Mouse (Mus musculus): Measurements from ENCODE around the gene Pdcd11.

Gene Pdcd11

DNA sequence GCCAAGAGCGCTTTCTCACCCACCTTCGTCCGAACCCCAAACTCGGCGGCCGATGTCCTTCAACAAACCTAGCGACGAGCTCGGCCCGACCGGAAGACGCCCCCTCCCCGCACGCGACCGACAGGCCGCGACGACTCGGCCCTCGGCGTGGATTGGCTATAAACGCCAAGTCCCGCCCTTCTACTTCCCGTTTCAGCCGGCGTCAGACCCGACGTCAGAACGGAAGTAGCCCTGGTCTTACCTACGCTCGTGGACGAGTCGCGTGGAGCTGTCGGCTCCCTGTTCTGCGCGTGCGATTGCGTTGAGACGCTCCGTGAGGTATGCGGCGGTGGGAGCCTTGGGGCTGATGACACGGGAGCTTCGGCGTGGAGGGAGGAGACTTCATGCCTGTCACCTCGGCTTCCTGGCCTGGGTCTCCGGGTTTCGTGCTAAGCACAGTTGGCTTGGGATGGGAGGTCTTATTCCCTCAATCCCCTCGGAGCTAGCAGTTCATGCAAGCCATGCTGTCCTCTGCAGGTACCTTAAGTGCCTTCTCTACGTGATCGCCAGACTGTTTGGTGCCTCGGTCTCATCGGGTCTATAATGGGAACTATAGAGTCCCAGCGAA is at the start of gene Pdcd11, which contains the start of gene Usmg5:
Gene Pdcd11 (plus strand): TSS at position 219 of the 607 bp plus-strand sequence.
Gene Usmg5 (minus strand): TSS at position 98 of the 607 bp plus-strand sequence.
- DNase-seq = peak; percentile 98 to 99

DNA sequence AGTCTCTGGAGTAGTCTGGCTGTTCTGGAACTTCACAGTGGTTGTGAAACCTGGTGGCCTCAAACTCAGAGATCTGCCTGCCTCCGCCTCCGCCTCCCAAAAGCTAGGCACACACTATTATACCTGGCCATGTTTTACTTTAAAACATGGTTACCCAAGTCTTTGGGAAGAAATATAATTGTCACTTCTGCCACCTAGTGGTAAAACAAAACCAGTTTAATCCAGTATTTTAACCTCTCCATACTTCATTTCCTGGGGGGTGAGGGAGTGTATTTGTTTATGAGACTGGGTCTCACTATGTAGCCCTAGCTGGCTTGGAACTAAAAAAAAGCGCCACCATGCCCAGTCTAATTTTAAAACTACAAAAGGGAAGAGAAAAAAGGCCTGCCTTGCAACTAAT is 47.0 kb upstream of the Pdcd11 start:
- DNase-seq = no peak

DNA sequence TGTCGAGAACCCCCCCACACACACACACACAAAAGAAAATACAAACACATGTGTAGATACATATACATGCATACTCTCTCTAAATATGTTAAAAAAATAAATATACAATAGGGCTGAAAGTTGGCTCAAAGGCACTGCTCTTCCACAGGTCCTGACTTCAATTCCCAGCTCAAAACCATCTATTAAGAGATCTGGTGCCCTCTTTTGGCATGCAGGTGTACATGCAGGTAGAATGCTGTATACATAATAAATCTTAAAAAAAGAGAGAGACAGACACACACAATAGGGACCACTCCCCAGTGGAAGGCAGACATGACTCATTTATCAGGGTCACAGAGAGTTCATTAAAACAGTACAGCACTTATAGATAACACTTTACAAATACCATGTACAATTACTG is 44.2 kb upstream of the Pdcd11 start:
- DNase-seq = no peak

DNA sequence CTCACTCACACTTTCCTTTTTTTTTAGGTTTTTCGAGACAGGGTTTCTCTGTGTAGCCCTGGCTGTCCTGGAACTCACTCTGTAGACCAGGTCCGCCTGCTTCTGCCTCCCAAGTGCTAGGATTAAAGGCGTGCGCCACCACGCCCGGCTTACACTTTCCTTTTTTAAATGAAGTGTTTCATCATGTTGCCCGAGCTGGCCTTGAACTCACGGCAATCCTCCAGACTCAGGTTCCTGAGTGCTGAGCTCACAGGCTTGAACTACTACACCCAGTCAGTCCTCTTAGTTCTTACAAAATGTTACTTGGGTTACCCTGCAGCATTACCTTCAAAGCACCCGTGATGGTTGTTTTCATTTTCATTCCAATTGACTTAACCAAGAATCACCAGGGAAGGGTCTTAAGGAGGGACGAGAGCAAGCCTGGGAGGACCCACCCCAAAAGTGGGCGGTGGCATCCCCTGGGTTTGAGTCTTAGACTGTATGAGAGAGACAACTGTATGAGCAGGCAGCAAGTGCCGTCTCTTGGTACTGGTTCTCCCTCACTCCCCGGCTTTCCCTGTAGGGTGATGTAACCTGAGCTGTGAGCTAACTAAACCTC is 43.2 kb upstream of the Pdcd11 start:
- DNase-seq = no peak

DNA sequence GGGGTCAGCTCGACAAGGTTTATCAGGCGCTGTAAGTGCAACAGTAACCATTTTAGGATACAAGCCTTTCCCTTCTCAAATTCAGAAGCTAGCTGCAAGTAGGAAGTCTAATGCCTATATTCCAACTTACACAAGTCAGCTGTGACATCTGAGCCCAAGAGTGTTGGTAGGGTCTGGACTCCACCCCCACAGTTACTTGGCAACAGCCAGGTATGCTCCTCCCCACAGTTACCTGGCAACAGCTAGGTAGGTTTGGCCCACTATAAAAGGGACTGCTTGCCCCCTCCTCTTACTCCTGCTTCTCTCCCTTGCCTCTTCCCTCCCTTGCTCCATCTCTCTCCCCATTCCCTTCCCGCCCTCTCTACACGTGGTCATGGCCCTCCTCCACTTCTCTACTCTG is 41.5 kb upstream of the Pdcd11 start:
- no peak for DNase-seq

DNA sequence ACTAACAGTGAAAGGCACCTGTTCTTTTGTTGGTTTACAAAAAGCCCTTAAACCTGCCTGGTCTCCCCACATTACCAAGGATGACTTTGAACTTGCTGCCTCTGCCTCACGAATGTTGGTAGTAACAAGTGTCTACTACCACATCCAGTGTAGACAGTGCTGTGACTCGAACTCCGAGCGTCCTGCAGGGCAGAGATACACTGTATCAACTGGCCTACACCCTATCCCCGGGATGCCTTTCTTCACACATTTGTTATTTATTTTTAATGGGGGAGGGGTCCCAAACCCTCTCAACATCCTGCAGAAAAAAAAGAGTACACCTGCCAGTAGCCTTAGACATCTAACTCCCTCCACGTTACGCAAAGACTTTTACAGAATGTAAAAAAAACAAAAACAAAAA is 40.7 kb upstream of the Pdcd11 start:
- no peak for DNase-seq

DNA sequence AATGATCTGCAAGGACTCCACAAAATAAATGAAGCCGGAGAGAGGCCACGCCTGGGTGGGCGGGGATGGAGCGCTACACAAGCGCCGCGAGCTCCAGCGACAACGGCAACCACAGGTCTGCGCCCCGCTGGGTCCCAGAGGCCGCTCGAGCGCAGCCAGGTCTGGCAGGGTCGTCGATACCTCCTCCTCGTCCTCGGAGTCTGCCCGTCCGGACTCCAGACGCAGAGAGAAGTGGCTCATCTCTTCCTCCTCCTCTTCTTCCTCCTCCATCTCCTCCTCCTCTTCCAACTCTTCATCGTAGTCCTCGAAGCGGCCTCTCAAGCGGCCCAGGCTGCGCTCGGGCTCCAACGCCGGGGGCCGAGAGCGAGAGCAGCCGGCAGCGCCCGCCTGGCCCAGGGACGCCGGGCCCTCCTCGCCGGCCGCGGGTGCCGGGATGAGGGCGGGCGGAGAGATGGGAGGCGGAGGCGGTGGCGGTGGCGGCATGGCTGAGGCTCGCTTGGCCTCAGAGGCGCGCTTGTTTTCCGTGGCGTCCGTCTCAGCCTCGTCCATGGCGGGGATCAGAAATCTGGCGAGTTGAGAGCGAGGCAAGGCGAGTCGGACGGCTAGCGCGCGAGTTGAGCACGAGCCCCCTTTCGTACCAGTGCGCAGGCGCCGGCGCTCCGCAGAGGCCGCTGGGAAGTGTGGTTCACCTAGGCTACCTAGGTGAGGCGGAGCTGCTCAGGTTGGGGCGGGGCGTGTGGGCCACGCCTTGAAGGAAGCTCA is 40.1 kb upstream of the Pdcd11 start, which contains the start of gene Pcgf6:
Gene Pcgf6 (minus strand): TSS at position 636 of the 762 bp plus-strand sequence.
- peak; percentile 90 to 92 for DNase-seq

DNA sequence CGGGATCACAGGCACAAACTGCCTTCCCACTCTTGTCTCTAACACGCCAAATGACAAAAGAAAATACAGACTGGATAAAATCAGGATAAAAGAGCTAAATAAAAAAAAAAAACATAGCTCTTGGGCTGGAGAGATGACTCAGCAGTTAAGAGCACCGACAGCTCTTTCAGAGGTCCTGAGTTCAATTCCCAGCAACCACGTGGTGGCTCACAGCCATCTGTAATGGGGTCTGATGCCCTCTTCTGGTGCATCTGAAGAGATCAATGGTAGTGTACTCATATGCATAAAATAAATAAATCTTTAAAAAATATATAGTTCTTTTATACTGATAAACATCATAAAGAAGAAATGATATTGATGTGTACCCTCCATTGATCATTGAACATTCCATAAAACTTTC is 37.6 kb upstream of the Pdcd11 start:
- DNase-seq = no peak

DNA sequence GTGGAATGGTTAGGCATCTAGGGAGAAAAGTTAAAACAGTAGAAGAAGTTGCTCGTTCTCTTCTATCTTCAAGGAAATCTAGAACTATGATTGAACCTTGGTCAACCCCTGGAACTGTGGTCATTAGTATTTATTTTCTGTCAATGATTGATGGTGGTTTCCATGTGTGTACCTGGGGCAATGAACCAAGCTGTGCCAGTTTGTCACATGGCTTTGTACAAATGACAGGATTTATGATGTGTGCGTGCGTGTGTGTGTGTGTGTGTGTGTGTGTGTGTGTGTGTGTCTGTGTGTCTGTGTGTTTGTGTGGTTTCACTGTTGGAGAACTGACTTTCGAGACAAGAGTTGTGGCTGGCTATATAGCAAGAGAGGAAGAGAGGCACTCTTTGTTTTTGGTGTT is 37.1 kb upstream of the Pdcd11 start:
- no peak for DNase-seq

DNA sequence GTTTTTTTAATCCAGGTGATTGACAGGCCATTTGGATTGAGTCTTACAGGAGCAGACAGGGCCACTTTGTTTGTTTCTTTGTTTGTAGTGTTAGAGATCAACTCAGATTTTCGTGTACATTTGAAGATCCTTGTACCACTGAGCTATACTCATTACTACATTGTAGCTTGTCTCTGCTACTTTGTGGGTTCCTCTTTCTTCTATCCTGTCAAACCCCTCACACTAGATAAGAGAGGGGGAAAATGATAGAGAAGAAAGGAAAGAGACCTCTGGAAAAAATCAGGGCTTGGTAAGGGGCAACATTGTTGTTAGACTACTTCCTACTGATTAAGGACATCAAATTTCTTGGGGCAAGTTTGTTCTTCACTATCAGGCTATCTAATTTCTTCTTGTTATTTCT is 32.9 kb upstream of the Pdcd11 start:
- no peak for DNase-seq

DNA sequence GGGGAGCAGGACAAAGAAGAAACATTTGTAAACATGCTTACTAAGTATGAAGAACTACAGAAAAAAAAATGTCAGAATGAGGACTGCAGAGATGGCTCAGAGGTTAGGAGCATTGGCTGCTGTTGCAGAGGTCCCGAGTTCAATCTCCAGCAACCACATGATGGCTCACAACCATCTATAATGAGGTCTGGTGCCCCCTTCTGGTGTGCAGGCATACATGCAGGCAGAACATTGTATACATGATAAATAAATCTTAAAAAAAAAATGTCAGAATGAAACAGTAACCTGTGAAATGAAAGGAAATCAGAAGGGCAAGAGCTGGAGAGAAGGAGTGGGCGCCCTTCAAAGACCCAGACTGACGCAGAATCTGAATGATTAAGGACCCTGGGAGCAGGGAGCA is 24.7 kb upstream of the Pdcd11 start:
- no peak for DNase-seq

DNA sequence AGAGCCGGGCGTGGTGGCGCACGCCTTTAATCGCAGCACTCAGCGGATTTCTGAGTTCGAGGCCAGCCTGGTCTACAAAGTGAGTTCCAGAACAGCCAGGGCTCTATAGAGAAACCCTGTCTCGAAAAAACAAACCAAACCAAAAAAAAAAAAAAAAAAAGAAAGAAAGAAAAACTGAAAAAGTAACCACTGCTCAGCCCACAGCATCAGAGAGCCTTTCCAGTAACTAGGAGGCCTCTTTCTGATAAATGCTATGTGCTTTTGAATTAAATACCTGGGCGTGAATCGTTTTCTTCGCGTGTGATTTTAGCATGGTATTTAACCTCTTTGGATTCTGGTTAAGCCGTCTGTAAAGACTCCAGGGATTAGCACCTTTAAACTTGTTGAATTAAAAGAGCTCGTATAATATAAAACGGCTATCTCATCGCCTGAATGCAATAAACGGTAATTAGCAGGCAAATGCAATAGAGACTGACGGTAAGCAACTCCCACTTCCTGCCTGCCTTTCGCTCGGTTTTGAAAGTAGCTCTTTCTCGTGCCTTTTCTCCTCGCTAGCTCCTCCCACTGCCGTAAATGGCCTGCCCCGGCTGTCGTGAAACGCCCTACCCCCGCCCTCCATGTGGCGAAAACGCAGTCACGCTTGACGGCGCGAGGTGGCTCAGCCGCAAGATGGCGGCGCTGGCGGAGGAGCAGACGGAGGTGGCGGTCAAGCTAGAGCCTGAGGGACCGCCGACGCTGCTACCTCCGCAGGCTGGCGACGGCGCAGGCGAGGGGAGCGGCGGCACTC is 23.3 kb upstream of the Pdcd11 start, which contains the start of gene Taf5:
Gene Taf5 (plus strand): TSS at position 651 of the 787 bp plus-strand sequence.
- peak; percentile 98 to 99 for DNase-seq

DNA sequence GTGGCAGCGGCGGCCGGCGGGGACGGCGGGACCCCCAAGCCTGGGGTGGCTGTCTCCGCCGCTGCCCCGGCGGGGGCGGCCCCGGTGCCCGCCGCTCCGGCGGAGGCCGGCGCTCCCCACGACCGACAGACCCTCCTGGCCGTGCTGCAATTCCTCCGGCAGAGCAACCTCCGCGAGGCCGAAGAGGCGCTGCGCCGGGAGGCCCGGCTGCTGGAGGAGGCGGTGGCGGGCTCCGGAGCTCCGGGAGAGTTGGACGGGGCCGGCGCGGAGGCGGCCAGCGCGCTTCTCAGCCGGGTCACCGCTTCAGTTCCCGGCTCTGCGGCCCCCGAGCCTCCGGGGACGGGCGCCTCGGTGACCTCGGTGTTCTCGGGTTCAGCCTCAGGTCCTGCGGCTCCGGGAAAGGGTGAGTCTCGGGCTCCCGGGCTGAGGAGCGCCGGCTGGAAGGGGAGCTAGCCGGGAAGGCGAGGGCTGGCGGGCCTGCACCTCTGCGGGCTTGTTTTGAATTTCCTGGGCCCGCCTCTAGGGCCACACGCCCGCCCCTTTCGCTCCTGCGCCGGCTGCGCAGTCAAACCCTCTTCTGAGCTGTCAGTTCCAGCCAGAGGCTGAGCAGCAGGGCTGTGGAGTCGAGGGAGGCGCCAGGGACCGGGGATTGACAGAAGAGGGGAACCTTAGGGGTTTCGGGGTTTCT is 22.5 kb upstream of the Pdcd11 start:
- peak; percentile 79 to 80 for DNase-seq

DNA sequence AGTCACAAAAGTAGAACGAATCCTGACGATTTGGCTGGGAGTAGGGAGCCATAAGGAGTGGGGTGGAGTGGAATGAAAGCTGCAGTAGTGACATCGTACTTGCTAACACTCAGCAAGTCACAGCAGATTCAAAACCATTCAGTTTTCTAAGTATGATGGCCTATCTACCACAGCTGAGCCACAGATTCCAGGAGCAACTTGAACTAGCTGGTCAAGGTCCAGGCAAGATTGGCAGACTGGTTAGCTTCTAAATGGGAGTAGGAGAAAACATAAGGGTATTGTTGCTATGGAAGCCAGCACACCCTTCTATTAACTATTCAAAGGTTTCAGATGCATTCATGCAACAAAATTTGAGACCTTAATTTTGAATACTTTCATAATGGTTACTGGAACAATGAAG is 2.3 kb upstream of the Pdcd11 start:
- no peak for DNase-seq

DNA sequence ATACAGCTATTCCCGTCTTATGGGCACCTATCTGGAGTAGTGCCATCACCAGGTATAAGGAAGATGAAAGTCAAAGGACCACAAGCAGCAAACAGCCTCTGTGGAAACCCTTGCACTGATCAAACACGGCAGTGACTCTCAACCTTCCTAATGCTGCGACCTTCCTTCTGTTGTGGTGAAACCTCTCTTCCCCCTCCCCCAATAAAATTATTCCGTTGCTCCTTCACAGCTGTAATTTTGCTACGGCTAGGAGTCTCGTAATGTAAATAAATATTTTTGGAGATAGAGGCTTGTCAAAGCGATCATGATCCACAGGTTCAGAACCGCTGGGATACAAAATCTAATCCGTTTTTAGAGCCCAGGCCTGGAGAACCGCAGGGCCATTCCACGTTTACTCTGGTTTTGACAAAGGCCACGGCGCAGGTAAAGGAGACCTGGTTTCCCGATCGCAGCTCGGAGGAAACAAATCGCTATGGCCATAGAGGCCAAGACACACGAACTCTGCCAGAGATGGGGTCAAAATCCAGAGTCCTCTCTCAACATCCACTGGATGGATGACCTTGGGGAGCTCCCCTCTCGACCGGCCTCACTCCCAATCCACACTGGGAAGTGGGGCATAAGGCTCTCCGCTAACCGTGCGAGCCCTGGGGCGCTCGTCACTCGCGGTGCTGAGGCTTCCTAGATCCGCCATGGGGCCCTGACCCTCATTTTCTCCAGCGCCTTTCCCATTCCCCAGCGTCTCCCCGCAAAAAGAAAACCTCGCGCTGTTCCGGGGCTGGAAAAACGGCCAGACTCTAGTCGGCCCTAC is 646 bp upstream of the Pdcd11 start:
- peak; percentile 9 to 12 for DNase-seq

DNA sequence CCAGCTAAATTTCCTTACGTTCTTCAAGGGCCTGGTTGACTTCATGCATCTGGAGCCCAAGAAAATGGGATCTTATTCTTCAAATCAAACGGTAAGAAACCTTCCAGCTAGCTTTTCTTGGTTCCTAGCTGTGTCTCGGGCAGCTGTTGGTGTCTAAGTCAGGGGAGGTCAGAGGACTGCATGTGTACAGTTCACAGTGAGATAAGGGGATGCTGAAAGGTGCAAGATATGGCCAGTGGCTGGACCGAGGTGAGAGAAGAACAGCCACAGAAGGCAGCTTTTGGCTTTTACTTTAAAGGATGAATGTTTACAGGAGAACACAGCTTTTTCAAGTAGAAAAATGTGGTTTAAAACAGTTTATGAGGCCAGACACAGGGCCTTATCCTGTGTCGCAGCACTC is 10.5 kb downstream of the Pdcd11 start:
- no peak for DNase-seq

DNA sequence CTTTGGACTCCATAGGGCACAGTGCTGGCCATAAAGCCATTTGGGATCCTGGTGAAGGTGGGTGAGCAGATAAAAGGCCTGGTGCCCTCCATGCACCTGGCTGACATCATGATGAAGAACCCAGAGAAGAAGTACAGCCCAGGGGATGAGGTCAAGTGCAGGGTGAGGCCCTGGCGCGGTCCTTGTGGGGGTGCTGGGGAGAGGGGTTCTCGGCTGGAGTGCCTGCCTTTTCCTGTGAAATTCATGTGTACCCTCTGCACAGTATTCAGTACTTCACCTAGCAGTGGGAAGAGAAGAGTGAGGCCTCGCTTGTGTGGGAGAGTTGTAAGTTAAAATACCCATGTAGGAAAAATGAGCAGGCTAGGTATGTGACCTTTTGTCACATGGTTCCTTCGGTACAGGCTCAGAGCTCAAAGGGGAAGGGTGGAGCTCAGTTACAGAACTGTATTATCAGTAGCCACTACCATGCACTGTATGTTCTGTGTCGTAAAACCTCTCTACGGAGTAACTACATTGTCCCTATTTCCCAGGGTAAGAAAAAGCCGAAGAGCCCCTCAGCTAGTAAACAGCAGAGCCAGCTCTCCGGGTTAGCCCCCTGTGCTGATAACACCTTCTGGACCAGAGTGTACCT is 14.2 kb downstream of the Pdcd11 start:
- no peak for DNase-seq

DNA sequence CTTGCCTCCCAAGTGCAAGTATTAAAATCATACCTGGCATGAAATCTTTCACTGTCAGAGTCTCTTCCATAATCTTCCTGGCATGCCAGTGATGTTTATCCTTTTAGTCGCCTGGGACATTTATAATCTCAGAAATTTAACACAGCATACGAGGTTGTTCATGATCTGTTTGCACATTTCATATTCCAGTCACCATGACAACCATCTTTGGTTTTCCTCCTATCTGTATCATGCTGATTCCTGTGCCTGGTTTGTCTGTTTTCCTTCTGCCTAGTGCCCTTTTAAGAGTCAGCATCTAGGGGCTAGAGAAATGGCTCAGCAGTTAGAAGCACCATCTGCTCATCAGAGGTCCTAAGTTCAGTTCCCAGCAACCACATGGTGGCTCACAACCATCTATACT is 28.1 kb downstream of the Pdcd11 start:
- DNase-seq = no peak

DNA sequence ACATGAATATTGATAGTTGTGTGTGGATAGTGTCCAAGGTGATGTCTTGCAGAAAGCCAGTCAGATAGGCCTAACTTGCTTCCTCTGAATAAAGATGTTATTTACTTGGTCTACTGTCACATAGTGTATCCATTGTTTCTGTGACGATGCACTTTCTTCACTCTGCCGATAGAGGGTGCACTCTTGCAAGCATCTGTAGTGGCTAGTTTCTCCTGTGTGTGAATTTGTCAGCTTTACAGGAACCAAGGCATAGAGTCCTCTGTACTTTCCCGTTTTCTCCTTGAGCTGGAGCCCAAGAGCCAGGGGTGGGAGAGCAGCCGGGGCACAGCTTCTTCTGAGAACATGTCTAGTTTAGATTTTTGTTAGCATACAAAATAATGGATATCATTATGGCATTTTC is 30.5 kb downstream of the Pdcd11 start:
- DNase-seq = peak; percentile 34 to 48

DNA sequence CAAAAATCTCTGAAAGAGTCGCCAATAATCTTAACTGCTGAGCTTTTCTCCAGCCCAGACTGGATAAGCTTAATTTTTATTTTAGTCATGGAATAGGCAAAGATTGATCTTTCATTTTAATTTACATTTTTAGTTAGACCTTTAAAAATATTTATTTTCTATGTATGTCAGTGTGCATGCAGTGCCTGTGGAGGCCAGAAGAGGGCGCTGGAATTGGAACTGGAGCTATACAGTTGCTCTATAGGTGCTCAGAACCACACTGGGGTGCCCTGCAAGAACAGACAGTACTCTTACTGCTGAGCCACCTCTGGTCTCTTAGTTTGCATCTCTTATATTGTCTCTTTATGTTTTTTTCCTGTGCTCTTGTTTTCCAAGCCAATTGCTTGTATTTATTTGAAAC is 32.2 kb downstream of the Pdcd11 start:
- peak; percentile 37 to 66 for DNase-seq

DNA sequence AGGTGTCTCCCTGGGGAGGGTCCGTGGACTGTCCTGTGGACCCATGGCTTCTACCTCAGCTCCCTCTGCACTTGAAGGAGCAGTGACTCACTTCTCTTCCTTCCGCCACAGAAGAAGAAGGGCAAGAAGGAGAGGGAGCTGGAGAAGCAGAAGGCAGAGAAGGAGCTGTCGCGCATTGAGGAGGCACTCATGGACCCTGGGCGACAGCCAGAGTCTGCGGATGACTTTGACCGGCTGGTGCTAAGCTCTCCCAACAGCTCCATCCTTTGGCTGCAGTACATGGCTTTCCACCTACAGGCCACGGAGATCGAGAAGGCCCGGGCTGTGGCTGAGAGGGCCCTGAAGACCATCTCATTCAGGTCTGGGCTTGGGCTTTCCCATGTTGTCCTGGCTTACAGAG is 37.6 kb downstream of the Pdcd11 start:
- no peak for DNase-seq

All from cerebellum, postnatal 14 days (tissue).